Mouse (Mus musculus) heart, adult 2 months (tissue): ENCODE measurements around the gene Tspan2.

ENCODE experiments used
- CTCF ChIP-seq: fragments of 200-600 bp; IDR thresholded peaks from 2 replicates; pipeline ENCODE4 v1.8.1; 2022; ENCODE audit warnings: antibody characterized with exemption, mild to moderate bottlenecking, moderate library complexity
- EP300 ChIP-seq: fragments of 200-500 bp; IDR thresholded peaks from 2 replicates; pipeline ENCODE4 v1.6.1; 2011; ENCODE audit warnings: low read depth, low read length, control low read depth; ENCODE audit not compliant: insufficient read depth
- POLR2A ChIP-seq: fragments of 200-500 bp; IDR thresholded peaks from 2 replicates; pipeline ENCODE4 v1.6.1; 2011; ENCODE audit warnings: mild to moderate bottlenecking, low read depth, low read length, control low read depth; ENCODE audit not compliant: insufficient read depth

DNA sequence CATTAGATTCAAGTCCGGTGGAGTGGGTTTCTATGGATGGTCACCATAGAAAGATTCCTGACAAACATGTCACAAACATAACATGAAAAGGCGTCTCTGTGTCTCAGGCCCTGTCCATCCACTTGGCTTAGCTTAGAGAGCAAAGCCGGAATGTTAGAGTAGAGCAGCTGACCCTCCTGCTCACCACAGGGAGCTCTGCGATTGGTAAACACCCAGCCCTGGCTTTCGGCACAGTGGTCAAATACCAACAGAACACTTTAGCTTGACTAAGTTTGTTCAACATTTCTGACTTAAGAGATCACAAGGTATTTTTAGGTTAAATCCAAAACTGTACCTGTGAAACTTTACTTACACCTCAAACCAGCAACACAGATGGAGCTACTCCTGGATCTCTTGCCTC is 16.8 kb downstream of the Tspan2 start:
- TF ChIP-seq CTCF, result no peak
- no peak for TF ChIP-seq POLR2A
- TF ChIP-seq EP300, result no peak
